Mouse (Mus musculus) cerebellum, adult 9-11 months (tissue): ENCODE data around the gene Daam2.
A peak's percentile ranks its signal among the peaks of the same experiment; 100 is the strongest.
"Not testable (repeated sequence)": the region's sequence is repeated elsewhere in the genome, so short reads cannot be mapped to it uniquely, and the experiment has no call there.

Experiments
- DNase-seq: peaks from one replicate; pipeline ENCODE4 v3.0.0; 2022

Daam2 gene

GRCm38 (mm10) chr17:49475174-49475573 is 89.0 kb downstream of the Daam2 start:
- no peak for DNase-seq

GRCm38 (mm10) chr17:49474051-49474450 is 90.1 kb downstream of the Daam2 start:
- no peak for DNase-seq

- DNase-seq = no peak
Measured at GRCm38 (mm10) chr17:49472626-49473025, 91.5 kb downstream of the Daam2 start.

GRCm38 (mm10) chr17:49468223-49468622 is 95.9 kb downstream of the Daam2 start:
- peak; percentile 79 for DNase-seq

- DNase-seq = no peak
Measured at GRCm38 (mm10) chr17:49464884-49465283, 99.3 kb downstream of the Daam2 start.

- DNase-seq = peak; percentile 22
Measured at GRCm38 (mm10) chr17:49458386-49458785, 105.8 kb downstream of the Daam2 start.

GRCm38 (mm10) chr17:49457833-49458232 is 106.3 kb downstream of the Daam2 start:
- no peak for DNase-seq

GRCm38 (mm10) chr17:49456334-49456733 is 107.8 kb downstream of the Daam2 start:
- no peak for DNase-seq

- DNase-seq = no peak
Measured at GRCm38 (mm10) chr17:49450922-49451321, 113.2 kb downstream of the Daam2 start.

GRCm38 (mm10) chr17:49449230-49449608 is 114.9 kb downstream of the Daam2 start:
- no peak for DNase-seq

GRCm38 (mm10) chr17:49448570-49449229 is 115.4 kb downstream of the Daam2 start:
- DNase-seq = peak; percentile 8

- DNase-seq = peak; percentile 1
Measured at GRCm38 (mm10) chr17:49442841-49443240, 121.3 kb downstream of the Daam2 start.

- DNase-seq = no peak
Measured at GRCm38 (mm10) chr17:49440331-49441130, 123.6 kb downstream of the Daam2 start.

- no peak for DNase-seq
Measured at GRCm38 (mm10) chr17:49439706-49440105, 124.4 kb downstream of the Daam2 start.

GRCm38 (mm10) chr17:49438822-49439574 is 125.1 kb downstream of the Daam2 start:
- no peak for DNase-seq

GRCm38 (mm10) chr17:49437306-49437705 is 126.8 kb downstream of the Daam2 start:
- DNase-seq = not testable (repeated sequence)

GRCm38 (mm10) chr17:49436631-49437030 is 127.5 kb downstream of the Daam2 start:
- no peak for DNase-seq

GRCm38 (mm10) chr17:49435081-49435480 is 129.1 kb downstream of the Daam2 start:
- DNase-seq = no peak

- no peak for DNase-seq
Measured at GRCm38 (mm10) chr17:49434236-49434635, 129.9 kb downstream of the Daam2 start.

GRCm38 (mm10) chr17:49433071-49433470 is 131.1 kb downstream of the Daam2 start:
- DNase-seq = no peak

- DNase-seq = peak; percentile 49
Measured at GRCm38 (mm10) chr17:49432071-49432711, 132.0 kb downstream of the Daam2 start.

GRCm38 (mm10) chr17:49431176-49431575 is 133.0 kb downstream of the Daam2 start:
- DNase-seq = peak; percentile 14

GRCm38 (mm10) chr17:49430136-49430535 is 134.0 kb downstream of the Daam2 start:
- peak; percentile 36 for DNase-seq
